Mouse (Mus musculus): ENCODE data around the gene Lst1.
A peak's percentile ranks its signal among the peaks of the same experiment; 100 is the strongest.

The Lst1 gene

DNA sequence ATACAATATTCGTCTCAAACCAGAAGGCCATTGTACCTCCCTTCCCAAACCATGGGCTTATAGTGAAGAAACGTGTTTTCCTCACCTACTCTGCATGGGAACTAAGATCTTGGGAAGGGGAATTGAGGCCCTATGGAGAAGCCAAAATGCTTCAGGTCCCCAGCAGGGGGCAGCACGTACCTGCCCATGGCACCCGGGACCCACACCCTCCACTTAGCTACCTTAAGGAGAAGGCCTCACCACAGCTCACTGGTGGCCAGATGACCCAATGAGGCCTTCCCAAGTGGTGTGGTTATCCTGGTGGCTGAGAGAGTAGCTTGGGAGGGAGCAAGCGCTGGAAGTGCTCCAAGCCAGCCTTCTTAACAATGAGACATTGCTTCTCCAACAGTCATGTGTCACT is 9.7 kb downstream of the Lst1 start:
- peak; percentile 78 for DNase-seq

DNA sequence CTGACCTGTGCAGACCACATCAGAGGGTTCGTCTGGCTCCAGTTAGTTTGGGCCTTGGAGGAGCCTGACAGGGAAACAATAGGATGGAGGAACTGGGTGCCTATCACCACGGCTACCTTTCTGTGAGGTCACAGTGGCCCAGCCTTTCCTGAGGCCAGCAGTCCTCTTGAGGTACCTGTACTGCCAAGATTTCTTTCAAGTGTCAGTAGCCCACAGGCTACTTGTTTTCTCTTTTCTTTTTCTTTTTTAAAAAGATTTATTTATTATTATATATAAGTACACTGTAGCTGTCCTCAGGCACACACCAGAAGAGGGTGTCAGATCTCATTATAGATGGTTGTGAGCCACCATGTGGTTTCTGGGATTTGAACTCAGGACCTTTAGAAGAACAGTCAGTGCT is 12.3 kb downstream of the Lst1 start, which contains the start of gene Aif1:
Aif1 (minus strand) TSS at position 101 of the 400 bp plus-strand sequence.
- no peak for DNase-seq

DNA sequence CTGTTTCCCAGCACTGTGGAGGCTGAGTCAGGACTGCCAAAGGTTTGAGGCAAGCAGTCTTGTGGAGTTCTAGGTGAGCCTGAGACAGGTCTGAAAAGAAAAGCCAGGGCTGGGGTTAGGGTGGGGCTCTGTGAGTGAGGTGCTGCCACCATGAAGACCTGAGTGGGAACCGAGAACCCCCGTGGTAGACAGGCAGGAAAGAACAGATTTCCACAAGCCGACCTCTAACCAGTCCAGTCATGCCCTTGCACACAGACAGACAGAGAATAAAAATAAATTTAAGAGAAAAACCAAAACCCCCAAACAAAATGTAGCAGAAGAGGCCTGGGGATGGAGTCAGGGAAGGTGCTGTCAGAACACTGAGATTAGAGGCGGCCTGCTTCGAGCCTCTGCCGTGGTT is 12.9 kb downstream of the Lst1 start:
- no peak for DNase-seq

DNA sequence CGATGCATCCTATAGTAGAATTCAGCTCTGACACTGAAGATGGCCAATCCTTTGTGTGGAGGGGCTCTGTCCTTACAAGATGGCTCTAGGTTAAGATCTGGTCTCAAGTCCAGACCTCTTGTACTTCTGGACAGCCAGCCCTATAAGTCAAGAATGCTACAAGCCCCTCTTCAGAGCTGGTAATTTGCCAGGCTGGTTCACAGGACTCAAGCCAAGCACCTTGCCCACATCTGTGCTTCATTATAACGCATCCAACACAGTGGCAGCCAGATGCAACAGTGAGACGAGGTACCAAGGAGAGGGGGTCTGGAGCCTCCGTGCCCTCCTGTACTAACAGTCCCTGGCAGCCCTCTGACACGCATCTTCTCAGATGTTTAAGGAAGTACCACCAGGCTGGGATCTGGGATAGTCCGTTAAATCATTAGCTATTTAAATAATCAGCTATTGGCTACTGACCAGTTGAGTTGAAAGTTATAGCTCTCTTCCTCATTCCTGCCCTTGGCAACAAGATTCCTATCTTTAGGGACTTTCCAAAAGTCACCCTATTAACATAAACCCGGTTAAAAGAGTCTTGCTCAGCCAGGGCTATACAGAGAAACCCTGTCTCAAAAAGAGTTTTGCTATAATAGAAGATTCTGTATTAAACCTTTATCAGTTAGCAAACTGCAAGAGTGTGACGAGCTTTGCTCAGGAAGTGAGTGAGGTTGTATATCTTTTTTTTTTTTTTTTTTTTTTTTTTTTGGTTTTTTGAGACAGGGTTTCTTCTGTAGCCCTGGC is 13.8 kb downstream of the Lst1 start:
- DNase-seq: no peak

DNA sequence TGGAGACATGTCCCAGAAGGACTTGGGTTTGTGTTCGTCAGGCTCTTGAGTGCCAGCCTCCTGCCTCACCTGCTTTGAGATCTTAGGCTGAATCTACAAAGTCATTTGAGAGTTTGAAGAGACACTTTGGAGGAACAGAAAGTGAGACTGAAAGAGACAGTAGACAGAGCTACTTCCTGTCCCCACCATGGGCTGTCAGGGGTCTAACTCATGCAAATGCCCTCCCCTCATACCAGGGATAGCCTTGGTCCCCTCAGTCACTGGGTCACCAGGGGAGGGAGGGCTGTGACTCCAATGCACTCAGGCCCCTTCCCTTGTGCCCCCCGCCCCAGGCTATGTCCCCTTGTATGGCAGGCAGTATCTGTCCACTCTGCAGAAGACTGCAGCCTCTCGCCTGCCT is 14.9 kb downstream of the Lst1 start:
- DNase-seq: no peak

DNA sequence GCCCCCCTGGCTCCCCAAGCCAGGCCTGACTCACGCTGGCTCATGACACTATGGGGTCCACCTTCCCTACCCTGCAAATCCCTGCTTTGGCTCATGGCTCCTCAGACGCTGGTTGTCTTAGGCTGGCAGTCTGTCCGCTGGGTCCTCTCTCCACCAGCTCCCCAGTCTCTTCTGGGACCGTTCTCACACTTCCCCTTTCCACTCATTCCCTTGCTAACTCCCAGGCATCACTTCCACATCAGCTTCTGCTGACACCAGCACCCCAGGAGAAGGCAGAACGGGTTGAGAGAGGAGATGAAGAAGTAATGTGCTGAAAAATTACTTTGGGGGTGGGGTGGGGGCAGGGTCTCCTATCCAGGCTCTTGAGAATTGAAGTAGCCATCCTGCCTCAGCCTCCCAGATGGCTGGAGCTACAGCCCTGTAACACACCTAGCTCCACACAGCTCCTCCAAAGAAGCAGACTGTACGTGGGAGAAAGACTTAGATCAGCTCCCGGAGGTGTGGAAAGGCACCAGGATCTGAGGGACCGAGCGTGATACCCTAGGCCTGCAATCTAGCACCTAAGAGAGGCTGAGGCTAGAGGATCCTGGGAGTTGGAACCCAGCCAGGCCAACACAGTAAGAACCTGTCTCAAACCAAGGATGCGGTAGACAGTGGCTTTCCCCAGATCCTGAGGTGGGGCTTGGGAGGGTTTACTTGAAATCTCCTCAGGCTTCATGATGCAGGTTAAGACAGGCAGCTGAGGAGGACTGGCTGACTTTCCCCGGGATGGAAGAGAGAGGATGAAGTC is 15.6 kb downstream of the Lst1 start:
- no peak for DNase-seq

DNA sequence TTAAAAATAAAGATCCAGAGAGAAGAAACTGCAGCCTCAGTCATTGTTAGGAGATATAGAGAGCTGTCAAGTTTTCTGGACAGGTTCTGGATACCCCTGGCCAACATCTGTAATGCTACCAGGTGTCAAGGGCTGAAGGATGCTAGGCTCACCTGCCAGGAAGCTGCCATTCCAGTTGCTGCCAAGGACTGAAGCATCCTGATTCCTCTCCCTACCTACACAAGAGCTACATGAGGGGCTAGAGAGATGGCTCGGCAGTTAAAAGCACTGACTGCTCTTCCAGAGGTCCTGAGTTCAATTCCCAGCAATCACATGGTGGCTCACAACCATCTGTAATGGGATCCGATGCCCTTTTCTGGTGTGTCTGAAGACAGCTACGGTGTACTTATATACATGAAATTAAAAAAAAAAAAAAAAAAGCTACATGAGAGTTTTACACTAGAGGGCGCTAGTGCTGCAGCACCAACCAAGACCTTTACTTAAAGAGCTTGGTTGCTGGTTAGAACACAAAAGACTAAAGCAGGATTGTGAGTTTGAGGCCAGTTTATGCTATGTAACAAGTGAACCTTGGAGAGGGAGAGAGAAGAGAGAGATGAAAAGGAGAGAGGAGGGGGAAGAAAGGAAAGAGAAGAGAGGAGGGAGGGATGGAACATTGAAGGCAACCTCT is 19.6 kb downstream of the Lst1 start:
- no peak for DNase-seq

DNA sequence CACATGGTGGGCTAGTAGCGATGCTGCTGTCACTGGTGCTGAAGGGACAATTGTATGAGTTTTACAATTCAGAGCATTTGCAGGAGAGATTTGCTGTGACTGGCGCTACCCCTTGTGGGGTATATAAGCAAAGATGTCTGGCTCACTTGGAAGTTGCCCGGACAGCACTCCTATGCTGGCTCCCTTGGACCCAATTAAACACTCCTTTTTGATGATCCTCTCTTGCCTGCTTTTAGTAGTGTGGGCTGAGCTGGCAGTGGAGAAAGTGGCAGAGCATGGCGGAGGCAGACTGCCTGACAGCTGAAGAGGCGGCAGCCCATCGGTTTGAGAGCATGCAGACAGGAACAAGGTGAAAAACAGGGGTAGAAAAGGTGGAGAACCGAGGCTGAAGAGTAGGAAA is 20.4 kb downstream of the Lst1 start:
- DNase-seq: no peak

DNA sequence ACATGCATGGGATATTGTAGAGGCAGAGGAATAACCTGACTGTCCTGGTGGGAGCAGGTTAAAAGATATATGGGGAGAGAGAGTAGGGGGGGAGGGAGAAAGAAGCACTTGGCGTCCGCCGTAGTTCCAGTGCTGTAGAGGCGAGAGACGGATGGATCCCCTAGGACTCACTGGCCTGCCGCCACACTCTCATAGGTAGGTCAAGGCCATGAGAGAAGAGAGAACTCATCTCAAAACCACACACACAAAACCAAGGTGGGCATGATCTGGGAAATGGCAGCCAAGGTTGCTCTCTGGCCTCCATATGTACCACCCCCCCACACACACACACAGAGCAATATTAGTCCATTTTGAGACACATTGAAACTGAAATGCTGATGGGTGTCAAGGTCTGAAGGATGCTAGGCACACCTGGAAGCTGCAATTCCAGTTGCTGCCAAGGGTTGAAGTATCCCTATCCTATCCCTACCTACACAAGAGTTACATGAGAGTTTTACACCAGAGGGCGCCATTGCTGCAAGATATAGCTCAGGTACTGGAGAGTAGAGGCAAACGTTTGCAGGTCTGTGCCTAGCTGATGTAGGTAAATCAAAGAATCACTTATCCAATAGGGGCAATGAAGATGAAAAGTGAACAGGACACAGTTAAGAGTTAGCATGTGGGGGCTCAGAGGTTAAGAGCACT is 21.7 kb downstream of the Lst1 start:
- peak; percentile 65 for DNase-seq

DNA sequence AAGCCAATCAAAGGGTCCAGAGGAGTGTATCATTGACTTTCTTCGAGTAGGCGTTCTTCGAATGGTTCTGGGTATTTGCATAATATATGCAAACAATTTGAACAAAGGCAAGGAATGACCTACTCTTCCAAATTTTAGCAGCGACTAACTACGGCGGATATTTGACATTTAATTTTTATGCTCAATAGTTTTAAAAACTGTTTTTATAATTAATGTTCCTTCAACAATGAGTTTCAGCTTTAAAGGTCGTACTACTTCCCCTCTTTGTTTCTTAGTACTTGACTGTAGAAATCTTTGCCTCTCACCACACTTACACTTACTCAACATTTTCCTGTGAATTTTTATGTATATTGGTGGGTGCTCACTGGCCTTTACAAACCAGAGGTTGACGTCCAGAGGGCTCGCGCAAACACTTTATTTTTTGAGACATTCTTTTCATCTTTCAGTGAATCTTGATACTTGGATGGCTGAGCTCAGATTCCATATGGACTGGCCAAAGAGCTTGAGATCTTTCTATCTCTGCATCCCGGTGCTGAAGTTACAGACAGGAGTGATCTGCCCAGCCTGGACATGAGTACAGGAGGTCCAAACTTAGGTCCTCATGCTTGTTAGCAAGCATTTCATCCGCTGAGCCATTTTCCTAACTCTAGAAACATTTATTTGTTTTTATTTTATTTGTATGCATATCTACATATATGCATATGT is 22.6 kb downstream of the Lst1 start:
- DNase-seq: no peak

DNA sequence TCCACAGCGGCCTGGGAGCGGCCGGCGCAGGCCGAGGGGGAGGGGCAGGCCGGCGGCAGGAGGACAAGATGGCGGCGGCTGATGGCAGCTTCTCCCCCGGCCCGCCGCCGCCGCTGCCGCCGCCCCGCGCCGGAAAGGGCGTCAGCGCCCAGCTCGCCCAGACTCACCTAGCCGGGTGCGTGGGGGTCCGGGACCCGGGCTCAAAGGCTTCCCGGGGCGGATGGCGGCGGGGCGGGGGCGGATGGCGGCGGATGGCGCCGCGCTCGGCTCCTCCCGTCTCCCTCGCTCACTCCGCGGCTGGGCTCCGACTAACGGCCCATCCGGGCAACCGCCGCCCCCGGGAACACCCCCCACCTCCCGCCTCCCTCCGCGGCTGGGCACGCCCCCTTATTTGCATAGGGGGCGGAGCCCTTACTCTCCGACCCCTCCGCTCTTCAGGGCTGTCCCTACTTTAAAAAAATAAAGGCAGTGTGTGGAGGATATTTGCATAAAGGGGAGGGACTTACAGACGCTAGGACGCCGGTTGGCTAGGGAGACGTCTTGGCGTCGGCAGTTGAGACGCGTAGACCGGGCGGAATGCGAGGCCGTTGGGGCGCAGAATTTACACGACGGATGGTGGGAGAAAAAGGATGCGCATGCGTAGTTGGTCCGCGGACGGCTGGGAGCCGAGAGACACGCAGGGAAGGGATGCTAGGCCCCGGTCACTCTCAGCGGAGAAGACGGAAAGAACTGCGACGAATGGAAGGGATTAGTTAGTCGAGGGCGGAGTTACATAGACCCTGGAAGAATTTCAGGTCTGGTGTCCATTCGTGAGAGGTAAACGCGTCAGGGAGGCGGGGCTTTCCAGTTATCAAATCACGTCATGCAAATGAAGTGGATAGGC is 23.4 kb downstream of the Lst1 start, which contains the start of gene Prrc2a:
Prrc2a (minus strand) TSS at position 330 of the 883 bp plus-strand sequence.
- peak; percentile 97 for DNase-seq

DNA sequence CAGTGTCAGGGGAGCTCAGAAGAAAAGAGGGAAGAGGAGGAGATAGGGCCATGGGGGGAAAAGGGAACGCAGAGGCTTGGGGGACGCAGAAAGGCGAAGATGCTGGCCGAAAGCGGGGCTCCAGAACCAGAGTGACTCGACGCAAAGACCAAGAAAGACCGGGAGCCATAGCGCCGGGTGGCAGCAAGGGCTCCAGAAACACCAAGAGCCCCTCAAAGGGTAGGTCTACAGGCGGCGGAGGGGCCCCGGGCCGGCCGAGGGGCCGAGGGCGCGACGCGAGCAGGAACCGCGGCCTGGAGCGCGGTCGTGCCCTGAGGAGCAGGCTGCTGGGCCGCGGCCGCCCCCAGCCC is 24.0 kb downstream of the Lst1 start:
- DNase-seq: peak; percentile 30

DNA sequence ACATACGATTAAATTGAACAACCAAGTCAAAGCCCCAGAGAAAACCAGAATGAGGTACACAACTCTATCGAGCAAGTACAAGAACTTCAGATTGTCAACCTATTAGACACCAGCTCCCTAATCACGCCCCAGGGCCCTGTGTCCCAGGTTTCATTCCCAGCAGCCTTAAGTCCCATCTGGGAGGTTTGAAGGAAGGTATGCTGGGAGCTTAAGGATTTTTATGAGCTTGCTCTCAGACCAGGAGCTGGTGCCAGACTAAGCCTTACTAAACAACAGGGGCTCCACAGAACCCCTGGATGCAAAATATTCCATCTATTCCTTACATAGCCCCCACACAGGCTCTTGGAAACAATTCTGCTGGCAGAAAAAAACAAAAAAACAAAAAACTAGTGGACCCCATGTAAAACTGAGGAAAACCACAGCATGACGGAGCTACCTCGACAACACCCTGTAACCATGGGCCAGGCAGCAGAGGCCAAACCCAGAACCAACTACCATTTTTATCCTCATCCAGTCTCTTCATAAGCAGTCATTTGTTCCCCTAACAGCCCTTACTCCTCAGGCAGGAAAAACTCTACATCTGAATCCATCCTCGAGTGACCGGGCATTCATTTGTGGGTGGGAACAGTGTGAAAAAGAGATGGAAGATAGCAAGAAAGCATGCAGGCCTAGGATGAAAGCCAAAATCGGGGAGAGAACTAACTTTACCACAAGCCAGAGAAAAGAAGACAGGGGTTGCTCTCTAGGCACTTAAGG is 24.7 kb downstream of the Lst1 start:
- DNase-seq: no peak

DNA sequence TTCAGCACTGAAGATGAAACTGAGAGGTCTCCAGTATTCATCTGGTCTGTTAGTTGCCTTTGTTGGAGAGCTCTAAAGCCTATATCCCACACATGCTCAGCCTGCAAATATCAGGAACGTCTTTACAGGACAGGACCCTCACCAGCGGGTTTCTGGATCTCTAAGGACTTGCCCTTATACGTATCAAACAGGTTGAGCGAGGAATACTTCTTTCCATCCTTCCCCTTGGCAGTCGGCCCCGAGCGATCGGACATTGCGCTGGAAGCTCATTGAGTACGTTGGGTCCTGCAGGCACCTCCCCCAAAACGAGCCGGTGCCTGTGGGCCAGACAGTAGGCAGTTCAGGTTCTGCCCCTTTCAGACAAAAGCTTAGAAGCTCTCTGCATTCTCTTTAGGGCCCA is 25.5 kb downstream of the Lst1 start:
- DNase-seq: no peak

DNA sequence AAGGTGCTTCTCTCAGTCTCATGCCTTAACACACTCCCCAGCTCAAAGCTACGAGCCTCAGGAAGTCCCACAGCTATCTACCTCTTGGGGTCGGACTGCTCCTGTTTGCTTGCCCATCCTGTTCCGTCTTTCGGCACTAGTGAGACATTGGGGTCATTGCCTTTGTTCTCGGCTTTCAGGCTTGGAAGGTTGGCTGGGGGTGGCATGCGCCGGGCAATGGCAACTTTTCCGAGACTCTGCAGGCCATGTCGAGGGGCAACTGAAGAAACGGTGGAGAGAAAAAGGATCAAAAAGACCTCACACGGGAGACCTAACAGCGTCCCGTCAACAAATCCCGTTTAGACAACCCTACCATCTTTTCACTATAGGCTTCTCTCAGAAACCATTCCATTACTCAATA is 26.1 kb downstream of the Lst1 start:
- DNase-seq: no peak

DNA sequence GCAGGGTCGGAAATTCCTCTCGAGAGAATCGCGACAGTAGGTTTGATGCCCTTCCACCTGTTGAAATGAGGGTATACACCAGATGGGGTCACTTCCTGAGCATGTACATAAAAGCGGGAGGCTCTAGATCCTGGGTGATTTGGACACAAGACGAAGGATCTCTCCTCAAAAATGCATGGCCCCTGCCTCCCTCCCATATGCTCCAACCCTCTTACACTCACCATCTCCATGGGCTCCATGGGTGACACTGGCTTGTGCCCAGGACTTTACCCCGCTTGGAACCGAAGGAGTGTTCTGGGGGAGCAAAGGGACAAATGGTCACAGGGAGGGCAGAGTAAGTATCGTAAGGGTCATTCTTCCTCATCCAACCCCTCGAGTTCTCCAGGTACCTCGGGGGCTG is 26.8 kb downstream of the Lst1 start:
- no peak for DNase-seq

DNA sequence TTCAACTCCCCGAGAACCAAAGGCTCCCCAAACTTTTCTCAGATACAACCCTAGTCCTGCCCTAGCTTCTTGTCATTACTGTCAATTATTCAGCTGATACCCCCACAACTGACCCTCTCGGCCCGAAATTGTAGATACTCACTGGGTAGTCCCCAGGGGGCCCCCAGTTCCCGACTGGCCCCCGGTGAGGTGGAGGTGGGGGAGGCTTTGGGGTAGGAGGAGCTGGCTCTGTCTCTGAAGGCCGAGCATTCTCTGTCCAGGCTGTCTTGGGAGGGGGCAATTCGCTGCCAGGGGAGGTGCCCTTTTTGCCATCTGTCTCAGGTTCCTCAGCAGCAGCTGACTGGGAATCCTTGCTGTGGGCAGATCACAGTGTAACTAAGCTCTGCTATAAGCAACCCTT is 28.6 kb downstream of the Lst1 start:
- no peak for DNase-seq

DNA sequence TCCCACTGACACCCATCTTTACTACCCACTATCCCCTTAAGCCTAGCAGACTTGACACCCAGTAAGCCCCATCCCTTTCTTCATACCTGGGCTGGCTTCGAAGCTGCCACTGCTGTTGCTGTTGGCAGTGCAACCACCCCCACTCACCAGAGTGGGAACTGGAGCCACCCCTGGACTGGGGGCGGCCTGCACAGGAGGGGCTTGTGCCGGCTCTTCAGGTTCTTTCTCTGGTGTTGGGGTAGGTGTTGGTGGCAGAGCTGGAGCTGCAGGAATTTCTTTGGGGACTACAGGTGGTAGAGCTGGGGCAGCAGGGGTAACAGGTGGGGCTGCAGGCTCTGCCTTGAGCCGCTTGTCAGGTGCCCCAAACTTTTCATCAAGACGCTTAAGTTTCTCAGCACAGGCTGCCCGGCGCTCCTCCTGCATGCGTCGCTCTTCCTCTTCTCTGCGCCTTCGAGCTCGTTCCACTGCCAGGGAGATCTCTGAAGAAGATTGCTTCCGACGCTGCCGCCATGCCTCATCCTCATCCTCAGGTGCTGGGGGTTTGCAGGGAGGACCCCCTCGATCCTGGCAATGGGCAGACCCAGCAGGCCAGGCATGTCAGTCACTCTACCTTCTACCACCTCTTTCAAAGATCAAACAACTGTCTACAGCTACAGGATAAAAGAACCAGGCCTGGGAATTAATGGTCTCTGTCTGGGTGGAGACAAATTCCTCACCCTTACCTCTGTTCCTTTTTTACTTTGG is 29.2 kb downstream of the Lst1 start:
- DNase-seq: no peak

DNA sequence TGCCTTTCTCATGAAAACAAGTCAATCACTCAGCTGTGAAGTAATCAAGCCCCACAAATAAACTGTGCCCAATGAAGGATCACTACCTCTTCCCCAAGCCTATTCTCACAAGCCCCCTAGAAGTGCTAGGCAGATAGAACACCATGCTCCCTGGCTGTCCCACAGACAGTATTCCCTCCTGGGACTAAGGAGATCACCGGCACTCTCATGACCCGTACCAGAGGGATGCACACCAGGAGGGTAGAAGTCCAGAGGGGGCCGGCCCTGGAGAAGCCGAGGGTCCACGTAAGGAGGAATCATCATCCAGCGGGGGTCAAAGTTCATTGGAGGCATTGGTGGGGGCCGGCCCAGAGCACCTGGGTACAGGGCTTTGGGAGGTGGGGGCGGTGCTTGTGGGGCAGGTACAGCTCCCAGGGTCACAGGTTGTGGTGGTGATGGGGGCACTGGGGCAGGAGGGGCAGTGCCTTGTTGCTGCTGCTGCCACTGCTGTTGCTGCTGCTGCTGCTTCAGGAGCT is 30.5 kb downstream of the Lst1 start:
- DNase-seq: no peak

DNA sequence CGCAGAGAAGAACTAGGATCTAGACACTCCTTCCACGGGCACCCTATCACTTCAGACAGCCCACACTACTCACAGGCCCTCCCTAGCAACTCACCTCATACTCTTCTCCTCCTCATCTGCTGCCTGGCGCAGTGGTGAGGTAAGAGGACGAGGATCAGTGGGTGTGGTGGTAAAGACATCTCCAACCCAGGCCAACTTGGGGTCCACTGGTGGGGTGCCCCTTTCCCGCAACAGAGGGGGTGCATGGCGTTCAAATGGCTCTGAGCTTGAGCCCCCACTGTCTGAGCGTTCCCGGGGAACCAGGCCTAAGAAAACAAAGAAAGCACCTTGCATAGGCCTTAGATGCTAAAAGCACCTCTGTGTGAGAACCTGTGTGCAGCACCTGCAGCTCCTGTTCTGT is 31.0 kb downstream of the Lst1 start:
- DNase-seq: no peak

Measured in liver (tissue).